Mouse (Mus musculus): ENCODE measurements around the gene Krt222. TPM values are rescaled to one million over a fixed set of nuclear protein-coding genes. Genes with fewer than 3 reads are reported as not detected.
A peak's percentile ranks its signal among the peaks of the same experiment; 100 is the strongest.

Krt222 gene
- polyA plus RNA-seq, 1 experiment = not detected

GRCm38 (mm10) chr11:99217248-99217986 is 26.5 kb downstream of the Krt222 start:
- H3K4me3 ChIP-seq (ENCODE audit: insufficient read depth, low read length) = no peak overlapping the region
- no peak overlapping the region for H3K27ac ChIP-seq (ENCODE audit: insufficient read depth, low read depth, low read length)
- no peaks in the 10 kb centered on the region for H3K4me1 ChIP-seq (ENCODE audit: control insufficient read depth, insufficient read depth, low read length)
- no peak for TF ChIP-seq POLR2A (IDR thresholded peaks at IDR 0.05; ENCODE audit: borderline replicate concordance, low read depth, low read length)
- TF ChIP-seq CTCF (IDR thresholded peaks at IDR 0.05; ENCODE audit: low read depth, low read length) = no peak

GRCm38 (mm10) chr11:99216181-99216580 is 27.7 kb downstream of the Krt222 start:
- no peak overlapping the region for H3K27ac ChIP-seq (ENCODE audit: insufficient read depth, low read depth, low read length)
- H3K4me3 ChIP-seq (ENCODE audit: insufficient read depth, low read length) = no peak overlapping the region
- no peaks in the 10 kb centered on the region for H3K4me1 ChIP-seq (ENCODE audit: control insufficient read depth, insufficient read depth, low read length)
- TF ChIP-seq POLR2A (IDR thresholded peaks at IDR 0.05; ENCODE audit: borderline replicate concordance, low read depth, low read length) (no peak), CTCF (IDR thresholded peaks at IDR 0.05; ENCODE audit: low read depth, low read length) (no peak)

GRCm38 (mm10) chr11:99212693-99213092 is 31.2 kb downstream of the Krt222 start:
- Histone ChIP-seq H3K4me1 (ENCODE audit: control insufficient read depth, insufficient read depth, low read length) (no peaks in the 10 kb centered on the region), H3K27ac (ENCODE audit: insufficient read depth, low read depth, low read length) (no peak overlapping the region), H3K4me3 (ENCODE audit: insufficient read depth, low read length) (no peak overlapping the region)
- TF ChIP-seq CTCF (IDR thresholded peaks at IDR 0.05; ENCODE audit: low read depth, low read length) (no peak), POLR2A (IDR thresholded peaks at IDR 0.05; ENCODE audit: borderline replicate concordance, low read depth, low read length) (no peak)

GRCm38 (mm10) chr11:99211964-99212363 is 31.9 kb downstream of the Krt222 start:
- H3K27ac ChIP-seq (ENCODE audit: insufficient read depth, low read depth, low read length) = no peak overlapping the region
- TF ChIP-seq POLR2A (IDR thresholded peaks at IDR 0.05; ENCODE audit: borderline replicate concordance, low read depth, low read length) = no peak
- TF ChIP-seq CTCF (IDR thresholded peaks at IDR 0.05; ENCODE audit: low read depth, low read length) = no peak
- no peak overlapping the region for H3K4me3 ChIP-seq (ENCODE audit: insufficient read depth, low read length)
- no peaks in the 10 kb centered on the region for H3K4me1 ChIP-seq (ENCODE audit: control insufficient read depth, insufficient read depth, low read length)

GRCm38 (mm10) chr11:99208105-99208669 is 35.7 kb downstream of the Krt222 start:
- Histone ChIP-seq H3K4me3 (ENCODE audit: insufficient read depth, low read length) (no peak overlapping the region), H3K4me1 (ENCODE audit: control insufficient read depth, insufficient read depth, low read length) (no peaks in the 10 kb centered on the region), H3K27ac (ENCODE audit: insufficient read depth, low read depth, low read length) (no peak overlapping the region)
- TF ChIP-seq CTCF (IDR thresholded peaks at IDR 0.05; ENCODE audit: low read depth, low read length) = no peak
- no peak for TF ChIP-seq POLR2A (IDR thresholded peaks at IDR 0.05; ENCODE audit: borderline replicate concordance, low read depth, low read length)

GRCm38 (mm10) chr11:99207449-99207848 is 36.4 kb downstream of the Krt222 start:
- Histone ChIP-seq H3K27ac (ENCODE audit: insufficient read depth, low read depth, low read length) (no peak overlapping the region), H3K4me3 (ENCODE audit: insufficient read depth, low read length) (no peak overlapping the region), H3K4me1 (ENCODE audit: control insufficient read depth, insufficient read depth, low read length) (no peaks in the 10 kb centered on the region)
- TF ChIP-seq CTCF (IDR thresholded peaks at IDR 0.05; ENCODE audit: low read depth, low read length) (no peak), POLR2A (IDR thresholded peaks at IDR 0.05; ENCODE audit: borderline replicate concordance, low read depth, low read length) (no peak)

GRCm38 (mm10) chr11:99206954-99207353 is 36.9 kb downstream of the Krt222 start:
- H3K4me1 ChIP-seq (ENCODE audit: control insufficient read depth, insufficient read depth, low read length) = no peaks in the 10 kb centered on the region
- no peak overlapping the region for H3K4me3 ChIP-seq (ENCODE audit: insufficient read depth, low read length)
- TF ChIP-seq POLR2A (IDR thresholded peaks at IDR 0.05; ENCODE audit: borderline replicate concordance, low read depth, low read length) (no peak), CTCF (IDR thresholded peaks at IDR 0.05; ENCODE audit: low read depth, low read length) (peak; percentile 63)
- no peak overlapping the region for H3K27ac ChIP-seq (ENCODE audit: insufficient read depth, low read depth, low read length)

GRCm38 (mm10) chr11:99189154-99189582 is 54.7 kb downstream of the Krt222 start:
- H3K4me1 ChIP-seq (ENCODE audit: control insufficient read depth, insufficient read depth, low read length) = peaks cover 16% of the 10 kb centered on the region
- no peak overlapping the region for H3K27ac ChIP-seq (ENCODE audit: insufficient read depth, low read depth, low read length)
- TF ChIP-seq CTCF (IDR thresholded peaks at IDR 0.05; ENCODE audit: low read depth, low read length) (peak; percentile 98), POLR2A (IDR thresholded peaks at IDR 0.05; ENCODE audit: borderline replicate concordance, low read depth, low read length) (no peak)
- H3K4me3 ChIP-seq (ENCODE audit: insufficient read depth, low read length) = peak overlapping the region; percentile 28

GRCm38 (mm10) chr11:99187348-99187747 is 56.5 kb downstream of the Krt222 start:
- TF ChIP-seq POLR2A (IDR thresholded peaks at IDR 0.05; ENCODE audit: borderline replicate concordance, low read depth, low read length) (no peak), CTCF (IDR thresholded peaks at IDR 0.05; ENCODE audit: low read depth, low read length) (no peak)
- Histone ChIP-seq H3K4me1 (ENCODE audit: control insufficient read depth, insufficient read depth, low read length) (peaks cover 22% of the 10 kb centered on the region), H3K27ac (ENCODE audit: insufficient read depth, low read depth, low read length) (no peak overlapping the region), H3K4me3 (ENCODE audit: insufficient read depth, low read length) (no peak overlapping the region)

- TF ChIP-seq CTCF (IDR thresholded peaks at IDR 0.05; ENCODE audit: low read depth, low read length) = no peak
- no peak for TF ChIP-seq POLR2A (IDR thresholded peaks at IDR 0.05; ENCODE audit: borderline replicate concordance, low read depth, low read length)
- H3K4me3 ChIP-seq (ENCODE audit: insufficient read depth, low read length) = no peak overlapping the region
- H3K4me1 ChIP-seq (ENCODE audit: control insufficient read depth, insufficient read depth, low read length) = peaks cover 26% of the 10 kb centered on the region
- H3K27ac ChIP-seq (ENCODE audit: insufficient read depth, low read depth, low read length) = no peak overlapping the region
These were observed 57.0 kb downstream of the Krt222 start for GRCm38 (mm10) chr11:99186836-99187235.

Other genes with a start within 250 kb of the Krt222 start
- gene Top2a, start 219.9 kb downstream of the Krt222 start, polyA plus RNA-seq (2012; ENCODE audit: insufficient read depth, insufficient read length, missing spikeins) = 135 and 154 TPM in 2 replicates
- gene Igfbp4, start 202.8 kb downstream of the Krt222 start, polyA plus RNA-seq (2012; ENCODE audit: insufficient read depth, insufficient read length, missing spikeins) = 372 and 390 TPM in 2 replicates
- gene Tns4, start 154.8 kb downstream of the Krt222 start, polyA plus RNA-seq (2012; ENCODE audit: insufficient read depth, insufficient read length, missing spikeins) = 1.6 and 2.0 TPM in 2 replicates
- 0.68 TPM in 1 of 2 replicates, not detected in the other for gene Ccr7, start 89.0 kb downstream of the Krt222 start, polyA plus RNA-seq (2012; ENCODE audit: insufficient read depth, insufficient read length, missing spikeins)
- 98.6 and 111 TPM in 2 replicates for gene Smarce1, start 13.1 kb downstream of the Krt222 start, polyA plus RNA-seq (2012; ENCODE audit: insufficient read depth, insufficient read length, missing spikeins)
- not detected in 2 replicates for gene Krt24, start 41.2 kb upstream of the Krt222 start, polyA plus RNA-seq (2012; ENCODE audit: insufficient read depth, insufficient read length, missing spikeins)
- gene Krt25, start 78.9 kb upstream of the Krt222 start, polyA plus RNA-seq (2012; ENCODE audit: insufficient read depth, insufficient read length, missing spikeins) = not detected in 2 replicates
- not detected in 2 replicates for gene Krt26, start 93.9 kb upstream of the Krt222 start, polyA plus RNA-seq (2012; ENCODE audit: insufficient read depth, insufficient read length, missing spikeins)
- not detected in 2 replicates for gene Krt27, start 107.0 kb upstream of the Krt222 start, polyA plus RNA-seq (2012; ENCODE audit: insufficient read depth, insufficient read length, missing spikeins)
- not detected in 2 replicates for gene Krt28, start 130.8 kb upstream of the Krt222 start, polyA plus RNA-seq (2012; ENCODE audit: insufficient read depth, insufficient read length, missing spikeins)
- gene Krt10, start 145.3 kb upstream of the Krt222 start, polyA plus RNA-seq (2012; ENCODE audit: insufficient read depth, insufficient read length, missing spikeins) = 5.0 and 6.4 TPM in 2 replicates
- gene Krt12, start 178.2 kb upstream of the Krt222 start, polyA plus RNA-seq (2012; ENCODE audit: insufficient read depth, insufficient read length, missing spikeins) = not detected in 2 replicates
- not detected in 2 replicates for gene Krt20, start 194.1 kb upstream of the Krt222 start, polyA plus RNA-seq (2012; ENCODE audit: insufficient read depth, insufficient read length, missing spikeins)
- not detected in 2 replicates for gene Krt23, start 249.1 kb upstream of the Krt222 start, polyA plus RNA-seq (2012; ENCODE audit: insufficient read depth, insufficient read length, missing spikeins)